31 mouse cellular contexts compared by ENCODE assay signal in genomic region chr5:110604311-110604710, GRCm38 (mm10).
"Had no signal": no experiment of that assay in that cellular context is flagged by ENCODE, and none has a peak within 500 bp of the region (broad histone marks: within the 10 kb centered on the region; RNA-seq: fewer than 3 reads in every experiment).

No protein-coding gene starts in this region.

- H3K36me3 ChIP-seq: limb, embryonic 10.5 days; limb, embryonic 12.5 days; limb, embryonic 13.5 days; limb, embryonic 15.5 days; liver, embryonic 12.5 days; liver, embryonic 13.5 days; liver, embryonic 15.5 days; lung, embryonic 15.5 days; midbrain, embryonic 10.5 days; midbrain, embryonic 12.5 days; midbrain, embryonic 13.5 days; midbrain, embryonic 15.5 days; neural tube, embryonic 12.5 days had no signal

- H3K27me3 ChIP-seq: limb, embryonic 15.5 days; liver, embryonic 15.5 days; lung, embryonic 15.5 days; midbrain, embryonic 12.5 days; midbrain, embryonic 13.5 days; midbrain, embryonic 15.5 days; neural tube, embryonic 12.5 days had no signal

- H3K4me2 ChIP-seq: limb, embryonic 12.5 days; limb, embryonic 13.5 days; limb, embryonic 15.5 days; liver, embryonic 11.5 days; liver, embryonic 12.5 days; liver, embryonic 13.5 days; liver, embryonic 15.5 days; lung, embryonic 14.5 days; lung, embryonic 15.5 days; midbrain, embryonic 12.5 days; midbrain, embryonic 13.5 days; midbrain, embryonic 15.5 days; neural tube, embryonic 12.5 days; neural tube, embryonic 13.5 days had no signal

- DNase-seq: left cerebral cortex, postnatal 4 days; liver; liver, embryonic 13.5 days; liver, postnatal 0 days; lung, adult 18-20 months; lung, adult 2 months; lung, embryonic 14.5 days; lung, postnatal 10 days; lung, postnatal 14 days; lung, postnatal 36 days; lung, postnatal 4 days; midbrain, embryonic 14.5 days had no signal

- H3K4me1 ChIP-seq: limb, embryonic 13.5 days; liver, embryonic 13.5 days; lung, embryonic 15.5 days; midbrain, embryonic 10.5 days; neural tube, embryonic 12.5 days; neural tube, embryonic 13.5 days had no signal

- H3K4me3 ChIP-seq: left cerebral cortex, adult 2 months; limb, embryonic 10.5 days; limb, embryonic 12.5 days; limb, embryonic 13.5 days; limb, embryonic 15.5 days; liver, embryonic 12.5 days; liver, embryonic 13.5 days; liver, embryonic 15.5 days; lung, embryonic 15.5 days; megakaryocyte, embryonic 14.5 days; midbrain, embryonic 10.5 days; midbrain, embryonic 12.5 days; midbrain, embryonic 13.5 days; midbrain, embryonic 15.5 days; myocyte; neural tube, embryonic 12.5 days; neural tube, embryonic 13.5 days had no signal

- H3K9me3 ChIP-seq: limb, embryonic 10.5 days; limb, embryonic 12.5 days; limb, embryonic 13.5 days; limb, embryonic 15.5 days; liver, embryonic 12.5 days; liver, embryonic 13.5 days; liver, embryonic 15.5 days; lung, embryonic 15.5 days; megakaryocyte, embryonic 14.5 days; midbrain, embryonic 10.5 days; midbrain, embryonic 12.5 days; midbrain, embryonic 13.5 days; midbrain, embryonic 15.5 days; neural tube, embryonic 12.5 days; neural tube, embryonic 13.5 days had no signal

- ATAC-seq: liver, embryonic 12.5 days; liver, postnatal 0 days; lung, postnatal 0 days; midbrain, embryonic 13.5 days; midbrain, embryonic 15.5 days had no signal

- H3K27ac ChIP-seq: left cerebral cortex, adult 2 months; limb, embryonic 10.5 days; limb, embryonic 12.5 days; limb, embryonic 13.5 days; limb, embryonic 15.5 days; liver, embryonic 12.5 days; liver, embryonic 13.5 days; liver, embryonic 14.5 days; liver, embryonic 15.5 days; lung, embryonic 15.5 days; midbrain, embryonic 10.5 days; midbrain, embryonic 12.5 days; midbrain, embryonic 13.5 days; midbrain, embryonic 15.5 days; neural tube, embryonic 12.5 days; neural tube, embryonic 13.5 days had no signal

- H3K9ac ChIP-seq: limb, embryonic 12.5 days; limb, embryonic 13.5 days; limb, embryonic 15.5 days; liver, embryonic 12.5 days; liver, embryonic 13.5 days; liver, embryonic 14.5 days; liver, embryonic 15.5 days; liver, postnatal 0 days; lung, embryonic 14.5 days; lung, embryonic 15.5 days; midbrain, embryonic 12.5 days; midbrain, embryonic 13.5 days; midbrain, embryonic 15.5 days; neural tube, embryonic 12.5 days; neural tube, embryonic 13.5 days had no signal
